Comparison of ENCODE assay signal across 14 mouse cellular contexts in genomic region chr6:42381916-42382381, GRCm38 (mm10). TPM values are rescaled to one million over a fixed set of nuclear protein-coding genes. Genes with fewer than 3 reads are reported as not detected.
DNase-seq lines count a peak whose midpoint lies in the region; ATAC-seq and TF ChIP-seq lines count a peak whose summit lies in the region.
"Had no signal": no experiment of that assay in that cellular context is flagged by ENCODE, and none has a peak within 500 bp of the region (broad histone marks: within the 10 kb centered on the region; RNA-seq: fewer than 3 reads in every experiment).

No protein-coding gene starts in this region.

- no peaks in the 10 kb centered on the region for H3K9me3 ChIP-seq in limb, embryonic 12.5 days
- no peaks in the 10 kb centered on the region for H3K9me3 ChIP-seq in hindbrain, embryonic 11.5 days (ENCODE audit: control insufficient read depth, low read length)
- H3K9me3 ChIP-seq: midbrain, embryonic 12.5 days had no signal

- peaks cover 15% of the 10 kb centered on the region for H3K4me1 ChIP-seq in thymus, adult 2 months (replicated peaks; ENCODE audit: control insufficient read depth, insufficient read depth, low read length)
- H3K4me1 ChIP-seq in limb, embryonic 12.5 days (replicated peaks): peaks cover 10% of the 10 kb centered on the region; the same call in 1 of the 2 replicates
- no peaks in the 10 kb centered on the region for H3K4me1 ChIP-seq in hindbrain, embryonic 11.5 days (replicated peaks; ENCODE audit: control insufficient read depth, insufficient read depth, low read length)

- TF ChIP-seq CTCF in thymus, adult 2 months (IDR thresholded peaks at IDR 0.05; ENCODE audit: borderline replicate concordance, control insufficient read depth, extremely low read depth, insufficient read depth, low read length, poor library complexity): no peak

- TF ChIP-seq POLR2A in thymus, adult 2 months (IDR thresholded peaks at IDR 0.05; ENCODE audit: control insufficient read depth, extremely low read depth, insufficient read depth, low read length, poor library complexity): no peak

- no peak overlapping the region for H3K4me2 ChIP-seq in limb, embryonic 12.5 days
- H3K4me2 ChIP-seq in hindbrain, embryonic 11.5 days (replicated peaks; ENCODE audit: low read depth, low read length): no peak overlapping the region
- H3K4me2 ChIP-seq: midbrain, embryonic 12.5 days had no signal

- DNase-seq in heart, adult 11 months: peak; percentile 96
- DNase-seq in heart, postnatal 36 days: no peak
- no peak for DNase-seq in thymus, adult 2 months
- DNase-seq in thymus, postnatal 10 days (ENCODE audit: low spot score in 2 of 2): no peak
- no peak for DNase-seq in cerebellum, postnatal 14 days
- DNase-seq in hindbrain, embryonic 11.5 days (ENCODE audit: low spot score): no peak
- DNase-seq in layer of hippocampus, postnatal 10 days (ENCODE audit: low spot score in 2 of 2): no peak
- DNase-seq: B cell, adult 2 months; cerebellum, adult 18-20 months; thymus, postnatal 25 days had no signal

- H3K36me3 ChIP-seq in thymus, adult 2 months (ENCODE audit: control insufficient read depth, insufficient read depth, low read length): no peaks in the 10 kb centered on the region
- H3K36me3 ChIP-seq in limb, embryonic 12.5 days: no peaks in the 10 kb centered on the region
- H3K36me3 ChIP-seq in hindbrain, embryonic 11.5 days (ENCODE audit: control insufficient read depth, insufficient read depth, low read length): no peaks in the 10 kb centered on the region
- H3K36me3 ChIP-seq: midbrain, embryonic 12.5 days had no signal

- 0 out of 2 replicates have a peak, but pooled peaks have one; percentile 24 for ATAC-seq in limb, embryonic 12.5 days (ENCODE audit: insufficient number of reproducible peaks, insufficient read depth, low FRiP score, low TSS enrichment, low read depth)
- no peak for ATAC-seq in hindbrain, embryonic 11.5 days (ENCODE audit: low FRiP score)
- ATAC-seq: forebrain, embryonic 16.5 days had no signal

- no peaks in the 10 kb centered on the region for H3K27me3 ChIP-seq in thymus, adult 2 months (ENCODE audit: control insufficient read depth, insufficient read depth, low read length)
- no peaks in the 10 kb centered on the region for H3K27me3 ChIP-seq in limb, embryonic 12.5 days
- H3K27me3 ChIP-seq in hindbrain, embryonic 11.5 days (ENCODE audit: control insufficient read depth, insufficient read depth, low read length): no peaks in the 10 kb centered on the region

- H3K9ac ChIP-seq in limb, embryonic 12.5 days (replicated peaks): no peak overlapping the region
- H3K9ac ChIP-seq in hindbrain, embryonic 11.5 days (ENCODE audit: low read depth, low read length): no peak overlapping the region
- H3K9ac ChIP-seq: midbrain, embryonic 12.5 days had no signal

- 0 out of 2 replicates have a peak overlapping the region, but pooled peaks have one; percentile 19 for H3K27ac ChIP-seq in thymus, adult 2 months (ENCODE audit: control insufficient read depth, insufficient read depth, low read length)
- H3K27ac ChIP-seq in limb, embryonic 12.5 days: peak overlapping the region; percentile 42; the same call in 1 of the 2 replicates
- H3K27ac ChIP-seq in hindbrain, embryonic 11.5 days (ENCODE audit: low read depth, low read length): no peak overlapping the region
- H3K27ac ChIP-seq: midbrain, embryonic 12.5 days had no signal

- H3K4me3 ChIP-seq in thymus, adult 2 months (ENCODE audit: control insufficient read depth, insufficient read depth, low read length): no peak overlapping the region
- H3K4me3 ChIP-seq in limb, embryonic 12.5 days (replicated peaks): no peak overlapping the region
- H3K4me3 ChIP-seq in hindbrain, embryonic 11.5 days (ENCODE audit: low read depth, low read length): no peak overlapping the region
- H3K4me3 ChIP-seq: midbrain, embryonic 12.5 days had no signal

- WGBS in thymus, adult 2 months: 88% methylated on average over 9 of the region's 9 CpGs
- 64% methylated on average over 9 of the region's 9 CpGs for WGBS in limb, embryonic 12.5 days
- WGBS in hindbrain, embryonic 11.5 days: 62% methylated on average over 9 of the region's 9 CpGs

- intact Hi-C loops in heart, postnatal 36 days (cut with DNase I): loop anchor here (2.0 to 5.0 kb wide), 3 partner anchors 155 to 201 kb away; no protein-coding TSS in a partner anchor

RNA-seq across cellular contexts. Expression of gene Epha1, which starts 8.9 kb away (rescaled TPM):
- under 1 TPM; 0.16 to 0.33 TPM for total RNA-seq in heart, postnatal 36 days (2021)
- polyA plus RNA-seq in thymus, adult 2 months (2012; rRNA removed): 3.6 and 4.7 TPM in 2 replicates
- 7.8 and 9.0 TPM in 2 replicates for polyA plus RNA-seq in limb, embryonic 12.5 days (2016; fragmentation: Nextera tagmentation; extraction: Ambion mirVana)
- polyA plus RNA-seq in hindbrain, embryonic 11.5 days (2014; fragmentation: Nextera tagmentation; extraction: Ambion mirVana): 0.43 and 1.3 TPM in 2 replicates
- total RNA-seq in layer of hippocampus, postnatal 10 days (2021): under 1 TPM in 1 of 2 experiments, not detected in 1; 0.39 TPM

RNA-seq across cellular contexts. Expression of gene Tas2r143, which starts 18.1 kb away (rescaled TPM):
- not detected for total RNA-seq in heart, postnatal 36 days (2021)
- polyA plus RNA-seq in thymus, adult 2 months (2012; rRNA removed): 0.26 and 0.55 TPM in 2 replicates
- not detected in 2 replicates for polyA plus RNA-seq in limb, embryonic 12.5 days (2016; fragmentation: Nextera tagmentation; extraction: Ambion mirVana)
- polyA plus RNA-seq in hindbrain, embryonic 11.5 days (2014; fragmentation: Nextera tagmentation; extraction: Ambion mirVana): not detected in 2 replicates
- total RNA-seq in layer of hippocampus, postnatal 10 days (2021): under 1 TPM in 1 of 2 experiments, not detected in 1; 0.43 TPM
- polyA plus RNA-seq: forebrain, embryonic 16.5 days; midbrain, embryonic 12.5 days had no signal

RNA-seq across cellular contexts. Expression of gene Tas2r135, which starts 23.3 kb away (rescaled TPM):
- total RNA-seq in heart, postnatal 36 days (2021): under 1 TPM in 1 of 2 experiments, not detected in 1; 0.24 TPM
- polyA plus RNA-seq in thymus, adult 2 months (2012; rRNA removed): 0.15 TPM in 1 of 2 replicates, not detected in the other
- polyA plus RNA-seq in limb, embryonic 12.5 days (2016; fragmentation: Nextera tagmentation; extraction: Ambion mirVana): not detected in 2 replicates
- polyA plus RNA-seq in hindbrain, embryonic 11.5 days (2014; fragmentation: Nextera tagmentation; extraction: Ambion mirVana): 0.15 TPM in 1 of 2 replicates, not detected in the other
- under 1 TPM in 1 of 2 experiments, not detected in 1; 0.34 TPM for total RNA-seq in layer of hippocampus, postnatal 10 days (2021)
- polyA plus RNA-seq: forebrain, embryonic 16.5 days; large intestine, adult 2 months; midbrain, embryonic 12.5 days had no signal

RNA-seq across cellular contexts. Expression of gene Zyx, which starts 32.5 kb away (rescaled TPM):
- total RNA-seq in heart, postnatal 36 days (2021): 10 to 100 TPM; 57.9 to 62.6 TPM
- 209 and 222 TPM in 2 replicates for polyA plus RNA-seq in thymus, adult 2 months (2012; rRNA removed)
- polyA plus RNA-seq in limb, embryonic 12.5 days (2016; fragmentation: Nextera tagmentation; extraction: Ambion mirVana): 86.1 and 109 TPM in 2 replicates
- 57.5 and 60.1 TPM in 2 replicates for polyA plus RNA-seq in hindbrain, embryonic 11.5 days (2014; fragmentation: Nextera tagmentation; extraction: Ambion mirVana)
- total RNA-seq in layer of hippocampus, postnatal 10 days (2021): 10 to 100 TPM; 54.0 to 56.2 TPM

RNA-seq across cellular contexts. Expression of gene Tas2r126, which starts 52.4 kb away (rescaled TPM):
- total RNA-seq in heart, postnatal 36 days (2021): under 1 TPM in 1 of 2 experiments, not detected in 1; 0.30 TPM
- polyA plus RNA-seq in thymus, adult 2 months (2012; rRNA removed): not detected in 2 replicates
- polyA plus RNA-seq in limb, embryonic 12.5 days (2016; fragmentation: Nextera tagmentation; extraction: Ambion mirVana): not detected in 2 replicates
- polyA plus RNA-seq in hindbrain, embryonic 11.5 days (2014; fragmentation: Nextera tagmentation; extraction: Ambion mirVana): not detected in 2 replicates
- not detected for total RNA-seq in layer of hippocampus, postnatal 10 days (2021)
- polyA plus RNA-seq: forebrain, embryonic 16.5 days; large intestine, adult 2 months; midbrain, embryonic 12.5 days had no signal
